Mouse (Mus musculus) ES-E14 (cell line): ENCODE data around the gene Fer.

Experiments used
- HCFC1 ChIP-seq: IDR thresholded peaks from 2 replicates; pipeline ENCODE4 v1.6.1; 2012; ENCODE audit warnings: low read length, inconsistent platforms, borderline replicate concordance; ENCODE audit not compliant: insufficient read depth
- ZC3H11A ChIP-seq: IDR thresholded peaks from 2 replicates; pipeline ENCODE4 v1.6.1; 2012; ENCODE audit warnings: low read depth, mild to moderate bottlenecking, inconsistent platforms, low read length, borderline replicate concordance

- no peak for TF ChIP-seq ZC3H11A
- no peak for TF ChIP-seq HCFC1
Observed at GRCm38 (mm10) chr17:63951436-63951835, 88.6 kb downstream of the Fer start.
